Mouse (Mus musculus) kidney, adult 2 months (tissue): Measurements from ENCODE around the gene Fam163a. TPM values are rescaled to one million over a fixed set of nuclear protein-coding genes. Genes with fewer than 3 reads are reported as not detected.

ENCODE experiments used
- DNase-seq: peaks from one replicate; pipeline ENCODE4 v3.0.0; 2021
- H3K27ac ChIP-seq: fragments of 200-500 bp; 2 replicates; pipeline ENCODE4 v1.5.1; 2012; ENCODE audit warnings: low read depth, low read length, control low read depth, inconsistent platforms; ENCODE audit not compliant: insufficient read depth
- H3K27me3 ChIP-seq: fragments of 200-500 bp; replicated peaks from 2 replicates; pipeline ENCODE4 v1.6.1; 2012; ENCODE audit warnings: mild to moderate bottlenecking, moderate library complexity, low read length, inconsistent platforms; ENCODE audit not compliant: control insufficient read depth, insufficient read depth
- H3K36me3 ChIP-seq: fragments of 200-500 bp; 2 replicates; pipeline ENCODE4 v1.6.1; 2012; ENCODE audit warnings: mild to moderate bottlenecking, moderate library complexity, low read length, inconsistent platforms; ENCODE audit not compliant: control insufficient read depth, insufficient read depth
- H3K4me1 ChIP-seq: fragments of 200-500 bp; 2 replicates; pipeline ENCODE4 v1.6.1; 2011; ENCODE audit warnings: low read length; ENCODE audit not compliant: control insufficient read depth, insufficient read depth
- H3K4me3 ChIP-seq: fragments of 200-500 bp; 2 replicates; pipeline ENCODE4 v1.5.1; 2011; ENCODE audit warnings: mild to moderate bottlenecking, low read depth, low read length, control low read depth; ENCODE audit not compliant: insufficient read depth
- CTCF ChIP-seq: fragments of 200-500 bp; conservative IDR thresholded peaks from 2 replicates; pipeline ENCODE4 v1.5.1; 2011; ENCODE audit warnings: low read depth, mild to moderate bottlenecking, control low read depth, low read length, moderate library complexity, mixed read lengths; ENCODE audit not compliant: insufficient read depth, insufficient read length
- POLR2A ChIP-seq: fragments of 200-500 bp; IDR thresholded peaks from one replicate; pipeline ENCODE4 v1.6.1; 2011; ENCODE audit warnings: low read depth, low read length, control low read depth
- WGBS: fragments of 180-500 bp; shearing (Covaris S2); methylation state at CpG from one replicate; pipeline ENCODE4 v1.1.7; 2018; 5-methylcytosine and 5-hydroxymethylcytosine counted together
- polyA plus RNA-seq: library from polyadenylated mRNA; depleted of rRNA; stranded (reverse); fragments of >200 nt; gene quantifications from 2 replicates; pipeline ENCODE4 v1.2.3, GENCODE M21; 2012

The Fam163a gene
- polyA plus RNA-seq, 1 experiment = 6.9 TPM

DNA sequence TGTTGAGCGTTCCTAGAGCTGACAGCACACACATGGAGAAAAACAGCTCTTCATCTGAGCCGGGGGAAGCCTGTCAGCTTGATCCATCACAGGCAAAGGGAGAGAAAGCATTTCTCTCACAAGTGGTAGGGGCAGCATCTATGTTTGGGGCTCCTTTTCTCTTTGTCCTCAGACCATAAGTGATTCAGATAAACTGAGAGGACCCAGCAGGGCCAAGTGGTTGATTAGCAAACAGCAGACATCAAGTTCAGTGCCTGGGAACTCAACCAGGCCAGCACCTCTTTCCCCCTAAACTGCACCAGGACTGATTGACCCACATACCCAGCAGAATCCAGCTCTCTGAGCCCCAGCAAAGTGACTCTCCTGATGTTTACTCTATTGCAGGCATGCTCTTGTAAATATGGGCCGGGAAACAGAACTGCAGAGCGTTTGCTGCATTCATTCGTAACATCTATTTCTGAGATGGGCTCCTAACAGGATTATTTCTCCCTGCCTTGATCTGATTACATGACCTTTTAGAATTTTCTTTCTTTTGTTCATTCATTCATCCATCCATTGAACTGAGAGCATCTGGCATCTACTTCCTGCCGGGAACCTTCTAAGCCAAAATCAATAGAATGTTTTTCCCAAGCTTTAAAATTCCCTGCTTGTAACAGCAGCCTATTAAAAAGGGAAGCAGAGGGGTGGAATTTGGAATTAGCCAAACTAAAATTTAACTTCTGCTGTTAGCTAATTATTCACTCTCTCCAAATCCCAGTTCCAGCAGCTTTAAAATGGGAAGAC, 21.5 kb downstream of the Fam163a start:
- Histone ChIP-seq H3K4me1 (peaks cover 5% of the 10 kb centered on the region; the same call in 1 of the 2 replicates), H3K36me3 (no peaks in the 10 kb centered on the region), H3K27ac (no peak overlapping the region), H3K4me3 (no peak overlapping the region), H3K27me3 (no peaks in the 10 kb centered on the region)
- WGBS = 32% methylated on average over 6 of the region's 6 CpGs
- no peak for TF ChIP-seq POLR2A
- no peak for TF ChIP-seq CTCF
- DNase-seq = peak; percentile 59

GRCm38 (mm10) chr1:156179875-156180274, 25.0 kb downstream of the Fam163a start:
- Histone ChIP-seq H3K4me1 (peaks cover 5% of the 10 kb centered on the region; the same call in 1 of the 2 replicates), H3K27me3 (no peaks in the 10 kb centered on the region), H3K4me3 (no peak overlapping the region), H3K27ac (no peak overlapping the region), H3K36me3 (no peaks in the 10 kb centered on the region)
- WGBS = 63% methylated on average over 11 of the region's 11 CpGs
- no peak for DNase-seq
- TF ChIP-seq CTCF (no peak), POLR2A (no peak)

- H3K4me1 ChIP-seq = no peaks in the 10 kb centered on the region
- no peaks in the 10 kb centered on the region for H3K27me3 ChIP-seq
- no peak for DNase-seq
- no peak for TF ChIP-seq POLR2A
- no peak for TF ChIP-seq CTCF
- H3K36me3 ChIP-seq = no peaks in the 10 kb centered on the region
- H3K27ac ChIP-seq = no peak overlapping the region
- 54% methylated on average over 6 of the region's 6 CpGs for WGBS
- no peak overlapping the region for H3K4me3 ChIP-seq
These were observed 36.1 kb downstream of the Fam163a start for GRCm38 (mm10) chr1:156168737-156169136.

DNA sequence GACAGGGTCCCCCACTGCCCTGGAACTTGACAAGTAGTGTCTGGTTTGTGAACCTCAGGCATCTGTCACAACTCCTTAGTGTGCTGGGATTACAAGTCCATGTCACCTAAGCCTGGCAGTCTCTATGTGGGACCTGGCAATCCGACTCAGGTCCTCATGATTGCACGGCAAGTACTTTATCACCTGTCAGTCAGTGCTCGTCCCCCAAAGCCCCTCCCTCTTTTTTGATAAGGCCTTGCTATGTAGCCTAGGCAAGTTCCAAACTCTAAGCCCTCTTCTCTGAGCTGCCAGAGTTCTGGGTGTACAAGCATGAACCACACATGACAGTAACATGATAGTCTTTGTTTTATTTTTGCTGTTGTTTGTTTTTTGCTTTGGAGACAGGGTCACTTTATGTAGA, 88.1 kb downstream of the Fam163a start:
- H3K4me1 ChIP-seq = no peaks in the 10 kb centered on the region
- DNase-seq = no peak
- WGBS = 72% methylated on average over 3 of the region's 3 CpGs
- no peaks in the 10 kb centered on the region for H3K27me3 ChIP-seq
- no peak overlapping the region for H3K4me3 ChIP-seq
- TF ChIP-seq POLR2A (no peak), CTCF (no peak)
- H3K36me3 ChIP-seq = no peaks in the 10 kb centered on the region
- H3K27ac ChIP-seq = no peak overlapping the region

- DNase-seq = no peak
- no peak overlapping the region for H3K4me3 ChIP-seq
- WGBS = 79% methylated on average over 8 of the region's 8 CpGs
- H3K4me1 ChIP-seq = no peaks in the 10 kb centered on the region
- H3K36me3 ChIP-seq = no peaks in the 10 kb centered on the region
- H3K27me3 ChIP-seq = no peaks in the 10 kb centered on the region
- H3K27ac ChIP-seq = no peak overlapping the region
- no peak for TF ChIP-seq CTCF
- TF ChIP-seq POLR2A = no peak
These were observed 90.8 kb downstream of the Fam163a start for GRCm38 (mm10) chr1:156113884-156114499.

DNA sequence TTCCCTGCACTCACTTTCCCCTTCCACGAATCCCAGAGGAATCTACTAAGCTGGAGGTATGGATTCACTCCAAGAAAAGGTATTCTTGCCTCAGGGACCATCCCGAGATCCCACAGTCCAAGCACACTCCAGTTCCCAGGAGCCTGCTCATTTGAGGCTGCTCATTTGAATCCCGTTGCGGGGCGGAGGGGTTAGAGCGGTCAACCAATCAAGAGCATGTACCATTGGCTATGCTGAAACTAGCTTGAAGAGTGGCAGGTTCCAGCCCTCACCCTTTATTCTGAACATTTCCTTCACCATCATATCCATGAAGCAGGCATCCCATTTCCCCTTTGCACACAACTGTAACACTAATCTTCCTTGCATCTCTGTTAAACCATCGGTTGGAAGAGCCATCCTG, 92.7 kb downstream of the Fam163a start:
- H3K27me3 ChIP-seq = no peaks in the 10 kb centered on the region

DNA sequence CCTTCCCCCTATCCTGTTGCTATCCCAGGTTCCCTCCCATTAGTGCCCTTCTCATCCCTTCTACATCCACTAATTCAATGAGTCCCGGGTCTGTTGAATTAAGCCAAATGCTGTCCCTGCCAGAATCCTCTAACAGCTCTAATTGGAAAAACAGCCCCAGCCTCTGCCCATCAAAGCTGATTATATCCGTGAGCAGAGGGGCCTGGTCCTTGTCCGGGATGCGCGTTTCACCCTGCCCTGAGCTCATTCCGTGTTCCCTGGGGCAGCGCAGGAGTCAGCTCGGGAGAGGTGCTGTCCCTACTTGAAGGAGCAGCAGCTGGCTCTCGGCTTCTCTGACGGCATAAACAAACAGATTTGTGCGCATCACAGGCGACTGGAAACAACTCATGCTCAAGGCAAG, 93.1 kb downstream of the Fam163a start:
- DNase-seq = no peak

More for the DNA sequence above, 92.7 kb downstream of the Fam163a start:
- Histone ChIP-seq H3K36me3 (no peaks in the 10 kb centered on the region), H3K4me1 (no peaks in the 10 kb centered on the region), H3K27ac (no peak overlapping the region), H3K4me3 (no peak overlapping the region)
- 48% methylated on average over 7 of the region's 7 CpGs for WGBS
- no peak for DNase-seq
- TF ChIP-seq POLR2A (no peak), CTCF (no peak)

More for the DNA sequence above, 93.1 kb downstream of the Fam163a start:
- TF ChIP-seq POLR2A (no peak), CTCF (no peak)
- 29% methylated on average over 12 of the region's 12 CpGs for WGBS
- no peak overlapping the region for H3K4me3 ChIP-seq
- H3K36me3 ChIP-seq = no peaks in the 10 kb centered on the region
- no peaks in the 10 kb centered on the region for H3K27me3 ChIP-seq
- no peak overlapping the region for H3K27ac ChIP-seq
- no peaks in the 10 kb centered on the region for H3K4me1 ChIP-seq
